Mouse (Mus musculus): ENCODE data around the gene Gjc3. TPM values are rescaled to one million over a fixed set of nuclear protein-coding genes. Genes with fewer than 3 reads are reported as not detected.

Gjc3 gene
- polyA plus RNA-seq, 1 experiment from 2014 or later = 0.13 TPM

Other genes starting within 250 kb of the Gjc3 start
- gene Nyap1, start 221.5 kb downstream of the Gjc3 start, polyA plus RNA-seq (2014; fragmentation: Nextera tagmentation; extraction: Ambion mirVana) = 16.2 and 28.8 TPM in 2 replicates
- gene Tsc22d4, start 217.4 kb downstream of the Gjc3 start, polyA plus RNA-seq (2014; fragmentation: Nextera tagmentation; extraction: Ambion mirVana) = 42.1 and 47.0 TPM in 2 replicates
- 53.4 and 58.6 TPM in 2 replicates for gene Ppp1r35, start 184.2 kb downstream of the Gjc3 start, polyA plus RNA-seq (2014; fragmentation: Nextera tagmentation; extraction: Ambion mirVana)
- gene Mepce, start 175.4 kb downstream of the Gjc3 start, polyA plus RNA-seq (2014; fragmentation: Nextera tagmentation; extraction: Ambion mirVana) = 11.3 and 14.4 TPM in 2 replicates
- 5.6 and 8.2 TPM in 2 replicates for gene Zcwpw1, start 175.3 kb downstream of the Gjc3 start, polyA plus RNA-seq (2014; fragmentation: Nextera tagmentation; extraction: Ambion mirVana)
- gene Pilra, start 126.8 kb downstream of the Gjc3 start, polyA plus RNA-seq (2014; fragmentation: Nextera tagmentation; extraction: Ambion mirVana) = 0.26 and 0.51 TPM in 2 replicates
- gene Pilrb1, start 105.0 kb downstream of the Gjc3 start, polyA plus RNA-seq (2014; fragmentation: Nextera tagmentation; extraction: Ambion mirVana) = not detected in 2 replicates
- 0.57 TPM in 1 of 2 replicates, not detected in the other for gene Pilrb2, start 91.3 kb downstream of the Gjc3 start, polyA plus RNA-seq (2014; fragmentation: Nextera tagmentation; extraction: Ambion mirVana)
- not detected in 2 replicates for gene Cyp3a13, start 41.5 kb downstream of the Gjc3 start, polyA plus RNA-seq (2014; fragmentation: Nextera tagmentation; extraction: Ambion mirVana)
- gene Azgp1, start 18.4 kb upstream of the Gjc3 start, polyA plus RNA-seq (2014; fragmentation: Nextera tagmentation; extraction: Ambion mirVana) = not detected in 2 replicates
- gene Smok3a, start 58.2 kb upstream of the Gjc3 start, polyA plus RNA-seq (2014; fragmentation: Nextera tagmentation; extraction: Ambion mirVana) = not detected in 2 replicates
- not detected in 2 replicates for gene Smok3b, start 58.3 kb upstream of the Gjc3 start, polyA plus RNA-seq (2014; fragmentation: Nextera tagmentation; extraction: Ambion mirVana)
- gene Smok3c, start 90.1 kb upstream of the Gjc3 start, polyA plus RNA-seq (2014; fragmentation: Nextera tagmentation; extraction: Ambion mirVana) = not detected in 2 replicates
- 28.8 and 42.3 TPM in 2 replicates for gene Zkscan1, start 122.0 kb upstream of the Gjc3 start, polyA plus RNA-seq (2014; fragmentation: Nextera tagmentation; extraction: Ambion mirVana)
- 94.0 and 113 TPM in 2 replicates for gene Zscan21, start 153.8 kb upstream of the Gjc3 start, polyA plus RNA-seq (2014; fragmentation: Nextera tagmentation; extraction: Ambion mirVana)
- 24.9 and 27.8 TPM in 2 replicates for gene Zfp113, start 192.6 kb upstream of the Gjc3 start, polyA plus RNA-seq (2014; fragmentation: Nextera tagmentation; extraction: Ambion mirVana)
- gene Cops6, start 198.0 kb upstream of the Gjc3 start, polyA plus RNA-seq (2014; fragmentation: Nextera tagmentation; extraction: Ambion mirVana) = 241 and 270 TPM in 2 replicates
- gene Ap4m1, start 208.9 kb upstream of the Gjc3 start, polyA plus RNA-seq (2014; fragmentation: Nextera tagmentation; extraction: Ambion mirVana) = 16.8 and 19.9 TPM in 2 replicates
- 81.9 and 117 TPM in 2 replicates for gene Mcm7, start 209.3 kb upstream of the Gjc3 start, polyA plus RNA-seq (2014; fragmentation: Nextera tagmentation; extraction: Ambion mirVana)
- 68.7 and 93.5 TPM in 2 replicates for gene Taf6, start 224.4 kb upstream of the Gjc3 start, polyA plus RNA-seq (2014; fragmentation: Nextera tagmentation; extraction: Ambion mirVana)
- 24.3 and 32.0 TPM in 2 replicates for gene Cnpy4, start 224.4 kb upstream of the Gjc3 start, polyA plus RNA-seq (2014; fragmentation: Nextera tagmentation; extraction: Ambion mirVana)
- 12.6 and 18.0 TPM in 2 replicates for gene Mblac1, start 231.2 kb upstream of the Gjc3 start, polyA plus RNA-seq (2014; fragmentation: Nextera tagmentation; extraction: Ambion mirVana)

Data from midbrain, embryonic 14.5 days (tissue).